Mouse (Mus musculus) urinary bladder, postnatal 10 days (tissue): ENCODE results near the gene Bmp2k.
"Not testable (repeated sequence)": the region's sequence is repeated elsewhere in the genome, so short reads cannot be mapped to it uniquely, and the experiment has no call there.

Source experiments
- DNase-seq: peaks from one replicate; pipeline ENCODE4 v3.0.0; 2022; ENCODE audit warnings: low spot score

Bmp2k gene

DNA sequence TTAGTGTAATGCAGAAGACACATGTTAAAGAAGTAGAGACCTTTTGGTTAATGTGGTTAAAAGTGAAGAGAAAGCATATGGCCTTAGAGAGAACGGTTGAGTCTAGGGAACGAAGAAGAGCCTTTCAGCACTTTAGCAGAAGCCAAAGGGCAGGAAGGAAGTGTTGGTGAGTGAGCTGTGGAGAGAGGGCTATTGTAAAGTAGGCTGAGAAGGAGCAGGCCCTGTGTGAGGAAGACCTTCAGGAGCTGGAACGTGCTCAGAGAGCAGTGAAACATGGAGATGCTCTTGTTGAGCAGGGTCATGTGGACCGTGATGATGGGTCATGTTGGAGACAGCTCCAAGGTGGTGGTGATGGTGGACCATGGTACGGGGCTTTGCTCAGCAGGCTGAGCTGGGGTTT is 4.8 kb downstream of the Bmp2k start:
- DNase-seq, result no peak

DNA sequence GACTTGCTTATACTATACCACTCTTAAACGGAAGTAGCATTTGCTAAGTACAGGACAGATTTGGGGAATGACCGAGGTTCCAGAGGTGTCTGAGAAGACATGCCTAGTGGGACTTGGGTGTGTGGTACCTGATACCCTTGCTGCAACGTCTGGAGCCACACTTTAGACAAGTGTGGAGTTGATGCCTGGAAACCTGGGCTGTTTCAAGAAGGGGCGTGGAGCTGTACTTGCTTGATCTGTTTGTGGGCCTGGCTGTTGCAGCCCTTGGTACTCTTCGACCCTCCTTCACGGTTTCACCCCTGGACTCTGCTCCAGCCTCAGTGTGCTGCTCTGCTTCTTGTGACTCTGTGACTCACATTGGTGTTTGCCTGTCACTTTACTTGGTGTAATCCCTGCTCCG is 5.4 kb downstream of the Bmp2k start:
- DNase-seq, result no peak

DNA sequence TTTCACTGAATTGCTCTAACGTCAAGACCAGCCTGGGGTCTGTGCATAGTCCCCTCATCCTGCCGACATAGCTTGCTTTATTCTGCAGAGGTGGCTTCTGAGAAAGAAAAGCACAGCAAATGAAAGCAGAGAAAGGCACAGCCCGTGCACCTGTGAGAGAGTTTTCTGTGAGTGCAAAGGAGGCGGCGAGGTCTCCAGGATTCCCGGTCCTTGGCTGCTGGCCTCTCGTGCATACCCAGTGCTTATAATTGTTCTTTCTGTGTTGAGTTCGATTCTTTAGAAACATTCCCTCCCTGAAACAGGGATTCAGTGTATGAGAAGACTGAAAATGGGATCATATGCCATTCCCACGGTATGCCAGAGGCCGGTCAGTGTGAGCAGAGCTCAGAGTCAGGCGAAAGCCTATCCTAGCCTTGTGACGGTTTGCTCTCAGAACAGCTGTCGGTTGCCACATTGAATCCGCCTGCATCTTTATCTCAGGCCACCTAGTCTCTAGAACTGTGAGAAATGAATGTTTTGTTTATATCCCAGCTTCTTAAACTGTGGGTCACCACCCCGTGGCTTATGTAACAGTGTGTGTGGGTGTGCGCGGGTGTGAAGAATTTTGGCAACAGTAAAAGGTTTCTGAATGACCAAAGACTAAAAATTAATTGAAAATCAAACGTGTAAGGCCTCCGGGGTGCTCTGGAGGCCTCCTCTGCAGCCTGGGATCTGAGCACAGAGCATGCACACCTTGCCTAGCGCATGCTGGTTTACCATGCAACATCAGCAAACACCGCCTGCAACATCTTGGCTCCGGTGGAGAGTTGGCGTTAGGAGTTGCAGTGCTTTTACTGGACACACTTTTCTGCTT is 6.9 kb downstream of the Bmp2k start:
- no peak for DNase-seq

DNA sequence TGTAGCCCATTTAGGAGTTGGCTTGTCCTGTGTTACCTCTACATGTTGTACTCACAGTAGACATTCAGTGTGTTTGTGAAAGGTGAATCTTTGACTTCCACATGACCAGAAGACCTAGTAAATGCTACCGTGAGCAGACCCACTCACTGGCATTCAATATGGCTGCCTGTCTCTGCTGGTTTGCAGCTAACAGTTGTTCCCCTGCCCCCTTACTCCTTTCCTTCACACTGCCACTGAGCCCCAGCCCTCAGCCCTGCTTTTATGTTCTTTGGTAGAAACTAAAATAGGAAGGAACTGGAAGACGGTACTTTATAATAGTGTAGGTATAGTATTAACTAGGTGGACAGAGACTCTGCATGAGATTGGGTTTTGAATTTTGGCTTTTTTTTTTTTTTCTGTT is 8.4 kb downstream of the Bmp2k start:
- DNase-seq, result no peak

DNA sequence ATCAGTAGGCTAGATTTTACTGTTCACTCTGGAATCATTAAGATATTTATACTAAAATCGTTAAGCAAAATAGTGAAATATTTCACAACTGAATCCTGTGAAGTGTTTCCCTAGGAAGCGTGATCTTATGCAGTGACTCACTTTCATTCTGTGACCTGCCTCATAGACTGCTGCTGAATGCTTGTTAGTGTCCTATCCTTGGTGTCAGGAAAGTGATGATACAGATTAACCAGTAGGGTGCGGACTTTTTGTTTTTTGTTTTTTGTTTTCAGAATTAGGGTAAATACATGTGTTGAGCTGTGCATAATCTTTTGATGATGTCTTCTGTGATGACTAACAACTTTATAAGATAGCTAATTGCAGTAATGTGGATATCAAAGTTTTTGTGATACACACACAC is 9.4 kb downstream of the Bmp2k start:
- no peak for DNase-seq

DNA sequence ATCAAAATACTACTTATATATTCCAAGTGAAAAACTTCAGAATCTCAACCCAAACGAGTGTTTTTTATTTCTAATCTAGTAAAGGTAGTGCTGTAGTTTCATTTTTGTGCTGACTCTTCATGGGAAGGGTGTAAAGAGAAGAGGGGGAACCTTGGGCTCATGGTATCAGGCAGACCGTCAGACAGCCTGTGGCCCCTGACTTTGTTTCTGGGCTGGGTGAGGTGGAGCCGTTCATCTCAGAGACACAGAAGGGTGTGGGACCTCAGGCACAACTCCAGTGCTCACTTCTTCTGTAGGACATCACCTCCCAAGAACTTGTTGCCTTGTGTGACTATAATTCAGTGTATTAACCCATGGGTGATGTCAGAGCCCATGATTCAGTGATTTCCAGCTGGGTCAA is 10.0 kb downstream of the Bmp2k start:
- no peak for DNase-seq

DNA sequence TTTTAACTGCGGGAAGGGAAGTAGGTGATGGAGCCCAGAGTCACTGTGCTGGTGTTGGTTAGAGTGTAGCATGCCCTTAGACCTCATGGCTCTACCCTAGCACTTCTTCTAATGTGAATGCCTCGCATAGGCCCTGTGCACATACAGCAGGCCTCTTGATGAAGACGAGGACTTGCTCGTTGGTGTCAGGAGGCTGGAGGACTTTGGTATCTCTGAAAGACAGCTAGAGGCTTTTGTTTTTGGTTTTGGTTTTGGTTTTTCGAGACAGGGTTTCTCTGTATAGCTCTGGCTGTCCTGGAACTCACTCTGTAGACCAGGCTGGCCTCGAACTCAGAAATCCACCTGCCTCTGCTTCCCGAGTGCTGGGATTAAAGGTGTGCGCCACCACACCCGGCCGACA is 11.7 kb downstream of the Bmp2k start:
- not testable (repeated sequence) for DNase-seq

DNA sequence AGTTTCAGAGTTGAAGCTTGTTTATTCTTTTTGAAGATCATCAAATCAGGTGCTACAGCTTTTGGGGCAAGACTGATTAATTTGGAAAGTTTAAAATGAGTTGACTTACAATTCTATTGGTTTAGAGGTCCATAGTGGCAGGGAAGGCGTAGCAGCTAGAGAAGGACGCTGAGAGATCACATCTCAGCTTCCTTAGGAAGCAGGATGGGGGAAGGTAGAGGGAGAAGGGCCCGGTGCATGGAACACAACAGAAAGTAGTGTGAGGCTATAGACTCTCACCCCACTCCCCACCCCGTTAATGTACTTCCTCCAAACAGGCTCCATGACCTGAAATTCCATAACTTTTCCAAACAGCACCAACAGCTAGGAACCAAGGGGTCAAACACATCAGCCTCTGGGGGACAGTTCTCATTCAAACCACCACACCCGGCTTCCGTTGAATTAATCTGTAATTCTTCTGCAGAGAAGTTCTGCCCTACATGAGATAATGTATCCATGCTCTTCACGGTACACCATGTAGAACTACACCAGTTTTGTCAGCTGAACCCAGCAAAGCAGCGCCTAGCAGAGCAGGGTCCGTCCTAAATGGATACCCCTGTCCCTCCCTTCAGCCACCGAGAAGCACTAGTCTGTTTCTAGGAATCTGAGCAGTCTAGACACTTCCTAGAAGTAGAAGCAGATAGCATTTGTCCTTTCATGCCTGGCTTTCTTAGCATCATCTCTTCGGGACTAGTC is 12.3 kb downstream of the Bmp2k start:
- DNase-seq, result no peak

DNA sequence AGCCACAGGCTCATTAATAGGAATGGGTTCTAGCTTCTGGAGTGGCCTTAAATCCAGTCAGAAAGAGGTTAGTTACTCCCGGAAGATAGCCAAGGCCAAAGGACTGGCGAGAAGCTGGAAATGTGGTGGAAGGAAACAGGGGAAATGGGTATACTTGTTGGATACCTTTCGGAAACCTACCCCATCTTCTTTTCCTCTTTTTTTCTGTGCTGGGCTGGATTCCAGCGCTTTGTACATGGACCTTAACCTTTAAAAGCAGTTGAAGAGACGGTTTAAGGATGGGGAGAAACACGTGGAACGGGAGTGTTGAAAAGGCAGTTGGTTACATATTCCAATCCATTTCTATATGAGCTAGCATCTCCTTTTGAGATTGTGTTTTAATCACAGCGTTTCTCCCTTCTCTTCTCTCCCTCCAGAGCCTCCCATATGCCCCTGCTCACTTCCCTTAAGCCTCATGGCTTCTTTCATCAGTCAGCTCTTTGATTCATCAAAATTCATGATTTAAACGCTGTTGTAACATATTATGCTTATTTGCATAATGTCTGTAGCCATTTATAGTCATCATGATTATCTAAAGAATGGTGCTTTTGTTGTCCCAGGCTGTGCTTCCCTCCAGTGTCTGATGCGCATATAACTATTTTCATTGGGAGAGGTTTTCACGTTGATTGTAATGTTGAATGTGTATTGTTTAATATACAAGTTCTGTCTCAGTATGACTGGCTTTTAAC is 18.5 kb downstream of the Bmp2k start:
- no peak for DNase-seq

DNA sequence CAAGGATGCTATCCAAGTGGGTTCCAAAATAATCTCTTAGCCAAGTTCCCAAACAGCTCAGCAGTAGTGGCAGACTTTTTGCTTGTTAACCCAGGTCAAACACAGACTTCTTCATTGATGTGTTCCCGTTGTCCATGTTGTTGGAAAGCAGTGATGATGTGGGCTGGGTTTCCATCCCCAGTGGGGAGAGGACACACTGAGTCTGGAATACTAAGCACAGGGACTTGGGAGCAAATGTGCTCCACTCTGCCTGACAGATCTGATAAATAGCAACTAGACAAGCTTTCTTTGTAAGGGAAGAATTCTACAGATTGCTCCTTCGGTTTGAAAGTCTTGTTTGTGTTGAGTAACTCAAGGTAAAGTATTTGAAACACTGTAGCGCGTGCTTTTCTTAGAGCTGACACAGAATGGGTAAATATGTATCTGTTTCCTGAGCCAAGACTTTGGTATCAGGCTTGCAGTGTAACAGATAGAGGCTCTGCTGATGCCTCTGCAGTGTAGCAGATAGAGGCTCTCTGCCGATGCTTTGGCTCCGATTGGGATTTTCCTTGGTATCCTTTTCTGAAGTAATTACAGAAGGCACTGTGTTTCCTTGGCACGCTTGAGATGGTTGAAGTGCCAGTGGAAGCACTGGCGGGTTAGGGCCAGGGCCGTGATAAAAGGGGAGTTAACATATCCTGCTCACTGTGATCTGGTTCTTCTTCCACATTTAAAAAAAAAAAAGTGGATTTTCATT is 19.5 kb downstream of the Bmp2k start:
- DNase-seq, result no peak

DNA sequence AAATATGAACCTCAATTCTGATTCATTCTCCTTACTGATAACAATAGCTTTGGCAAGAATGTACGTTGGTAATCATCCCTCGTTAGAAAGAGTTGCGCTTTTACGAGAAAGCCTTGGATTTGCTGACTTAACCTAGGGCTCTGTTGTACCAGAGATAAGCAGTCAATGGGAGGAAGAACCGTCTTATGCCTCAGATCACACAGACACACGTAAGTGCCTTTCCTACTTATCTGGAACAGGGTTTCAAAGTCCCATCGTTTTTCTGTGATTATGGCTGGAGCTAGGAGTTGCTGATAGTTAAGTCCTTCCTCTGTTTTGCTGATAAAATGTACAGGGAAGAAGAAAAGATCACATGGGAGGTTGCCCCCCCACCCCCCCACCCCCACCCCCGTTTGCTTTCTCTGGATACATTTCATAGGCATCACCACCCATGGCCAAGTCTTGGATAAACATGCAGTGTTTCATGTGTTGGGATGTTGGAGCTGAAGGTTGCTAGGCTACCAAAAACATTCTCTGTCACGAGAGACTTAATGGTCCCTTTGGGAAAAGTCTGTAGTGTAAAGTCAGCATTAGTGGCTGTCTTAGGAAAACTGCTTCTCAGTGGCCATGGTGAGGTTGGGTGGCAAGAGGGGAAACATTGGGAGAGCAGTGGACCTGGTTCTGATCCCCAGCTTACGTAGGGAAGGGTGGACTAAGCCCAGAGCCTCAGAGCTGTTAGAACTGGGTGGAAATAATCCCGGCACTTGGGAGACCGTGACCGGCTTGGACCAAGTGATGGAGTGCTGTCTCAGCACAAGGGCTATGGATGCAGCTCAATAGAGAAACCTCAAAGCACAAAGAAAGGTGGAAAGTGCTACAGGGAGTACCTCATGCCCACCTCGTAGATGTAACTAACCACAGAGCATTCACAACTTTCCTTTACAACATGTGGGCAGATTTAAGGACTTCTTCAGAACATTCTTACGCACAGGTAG is 25.1 kb downstream of the Bmp2k start:
- DNase-seq, result no peak

DNA sequence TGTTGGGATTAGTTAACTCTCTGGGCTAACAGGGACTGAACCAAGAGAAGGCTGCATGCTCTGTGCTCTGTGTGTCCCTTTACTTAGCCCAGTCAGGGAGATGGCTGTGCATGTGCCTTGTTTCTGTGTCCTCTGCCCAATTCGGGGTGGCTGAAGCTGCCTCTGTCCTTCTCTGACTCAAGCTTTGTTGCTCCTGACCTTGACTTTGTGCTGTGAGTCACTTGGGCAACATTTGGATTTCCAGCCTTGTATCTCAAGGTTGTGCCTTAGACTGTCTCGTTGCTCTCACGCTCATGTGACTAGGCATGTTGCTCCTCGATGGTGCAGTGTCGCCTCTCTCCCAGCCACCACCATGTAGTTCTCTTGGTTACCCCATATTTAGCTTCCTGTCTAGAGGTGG is 27.3 kb downstream of the Bmp2k start:
- DNase-seq, result no peak

DNA sequence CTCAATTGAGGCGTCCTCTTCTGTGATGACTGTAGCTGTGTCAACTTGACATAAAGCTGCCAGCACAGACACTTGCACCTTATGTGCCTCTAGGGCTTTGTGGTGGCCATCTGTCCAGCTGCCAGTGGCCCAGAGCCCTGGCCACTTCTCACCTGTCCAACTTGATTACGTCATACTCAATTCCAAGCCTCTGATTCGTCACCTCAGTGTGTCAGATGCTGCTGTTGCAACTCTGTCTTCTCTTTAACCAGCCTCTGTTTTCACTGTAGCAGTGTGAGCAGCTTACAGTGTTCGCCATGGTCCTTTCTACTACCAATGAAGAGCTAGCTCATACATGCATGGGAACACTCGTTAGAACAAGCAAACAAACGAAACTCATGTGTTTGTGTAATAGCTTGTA is 28.2 kb downstream of the Bmp2k start:
- DNase-seq, result no peak

DNA sequence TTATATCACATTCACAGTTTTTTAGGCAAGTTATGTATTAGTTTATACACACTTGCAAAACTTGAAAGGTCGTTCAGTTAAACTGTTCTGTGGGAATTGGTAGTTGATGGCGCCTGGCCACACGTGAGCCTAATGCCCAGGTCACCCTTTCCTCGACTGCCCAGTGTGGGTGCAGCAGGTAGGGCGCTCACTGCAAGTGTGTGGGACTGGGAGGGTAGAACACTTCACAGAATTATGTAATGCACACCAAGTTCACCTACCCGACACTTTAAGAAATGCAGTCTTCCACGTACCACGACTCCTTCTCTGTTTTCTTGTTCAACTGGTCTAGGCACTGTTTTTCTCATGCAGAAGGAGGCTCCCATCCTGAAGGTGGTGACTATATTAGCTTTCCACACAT is 30.5 kb downstream of the Bmp2k start:
- no peak for DNase-seq

DNA sequence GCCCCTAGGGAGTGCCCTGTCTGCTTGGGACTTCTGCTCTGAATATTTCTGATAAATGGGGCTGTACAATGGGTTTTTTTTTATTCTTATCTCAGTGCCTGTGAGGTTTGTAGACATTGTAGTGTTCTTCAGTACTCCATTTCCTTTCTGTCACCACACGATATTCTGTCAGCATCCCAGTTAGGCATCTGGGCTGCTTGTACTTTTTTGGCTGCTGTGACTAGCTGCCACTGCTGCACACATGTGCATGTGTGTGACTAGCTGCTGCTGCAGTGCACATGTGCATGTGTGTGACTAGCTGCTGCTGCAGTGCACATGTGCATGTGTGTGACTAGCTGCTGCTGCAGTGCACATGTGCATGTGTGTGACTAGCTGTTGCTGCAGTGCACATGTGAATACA is 31.4 kb downstream of the Bmp2k start:
- DNase-seq, result not testable (repeated sequence)

DNA sequence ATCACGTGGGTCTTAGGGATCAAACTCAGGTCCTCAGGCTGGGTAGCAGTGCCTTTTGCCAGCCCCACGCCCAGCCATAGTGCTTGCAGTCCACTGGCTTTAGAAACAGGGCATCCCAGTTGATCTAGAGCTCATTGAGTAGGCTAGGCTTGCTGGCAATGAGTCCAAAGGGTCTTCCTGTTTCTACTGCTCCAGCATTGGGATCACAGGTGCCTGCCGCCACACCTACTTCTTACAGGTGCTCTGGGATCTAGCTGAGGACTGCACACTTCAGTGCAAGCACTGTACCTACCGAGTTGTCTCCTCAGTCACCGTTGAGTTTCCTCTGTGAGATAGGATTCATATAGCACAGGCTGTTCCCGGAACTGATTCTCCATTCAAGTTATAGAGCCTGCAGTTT is 34.3 kb downstream of the Bmp2k start:
- no peak for DNase-seq

DNA sequence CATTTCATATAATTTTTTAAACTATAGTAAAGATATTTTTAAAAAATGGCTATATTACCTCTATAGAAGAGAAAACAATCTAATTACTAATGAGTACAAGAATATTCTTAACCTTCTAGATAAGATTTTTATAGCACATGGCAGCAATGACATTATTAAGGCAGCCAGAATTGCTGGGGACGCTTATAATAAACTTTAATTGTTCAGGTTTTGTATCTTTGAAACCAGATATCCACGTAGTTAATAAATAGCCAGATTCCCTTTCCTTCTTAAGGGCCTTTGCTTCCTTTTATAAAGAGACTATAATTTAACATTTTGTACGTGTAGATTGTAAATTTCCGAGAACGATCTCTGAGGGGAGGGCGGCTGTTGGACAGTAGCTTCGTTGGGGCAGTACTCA is 47.8 kb downstream of the Bmp2k start:
- no peak for DNase-seq

DNA sequence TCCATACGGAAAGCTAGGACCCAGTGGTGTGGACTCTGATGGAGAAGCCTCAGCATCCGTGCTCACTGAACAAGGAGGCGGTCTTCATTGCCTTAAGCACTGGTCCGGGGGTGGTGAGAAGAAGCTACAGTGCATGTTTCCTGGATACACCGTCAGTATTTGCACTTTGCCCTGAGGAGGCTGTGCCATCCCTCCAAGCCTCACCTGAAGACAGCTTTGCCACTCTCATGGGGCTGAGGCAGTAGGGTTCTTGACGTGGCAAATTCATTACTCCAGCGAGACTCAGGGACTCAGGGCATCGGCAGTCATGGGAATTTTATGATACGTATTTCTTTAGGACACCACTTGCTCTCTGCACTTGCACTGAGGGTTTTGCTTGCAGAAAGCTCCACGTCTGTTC is 49.2 kb downstream of the Bmp2k start:
- DNase-seq, result no peak

DNA sequence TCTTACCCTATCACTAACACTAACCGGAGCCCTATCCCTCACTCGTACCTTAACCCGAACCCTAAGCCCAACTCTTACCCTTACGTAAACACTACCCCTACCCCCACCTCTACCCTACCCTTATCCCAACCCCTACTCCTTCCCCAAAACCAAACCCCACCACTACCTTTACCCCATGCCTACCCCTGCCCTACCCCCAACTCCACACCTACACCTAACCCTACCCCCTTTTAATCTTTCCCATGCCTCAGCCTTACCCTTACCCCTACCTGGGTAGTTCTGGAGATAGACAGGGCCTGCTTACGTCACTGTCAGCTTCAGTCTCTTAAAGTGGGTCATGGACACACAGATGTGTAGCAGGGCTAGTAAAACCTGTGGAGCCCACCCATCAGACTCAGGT is 51.4 kb downstream of the Bmp2k start:
- DNase-seq, result no peak

DNA sequence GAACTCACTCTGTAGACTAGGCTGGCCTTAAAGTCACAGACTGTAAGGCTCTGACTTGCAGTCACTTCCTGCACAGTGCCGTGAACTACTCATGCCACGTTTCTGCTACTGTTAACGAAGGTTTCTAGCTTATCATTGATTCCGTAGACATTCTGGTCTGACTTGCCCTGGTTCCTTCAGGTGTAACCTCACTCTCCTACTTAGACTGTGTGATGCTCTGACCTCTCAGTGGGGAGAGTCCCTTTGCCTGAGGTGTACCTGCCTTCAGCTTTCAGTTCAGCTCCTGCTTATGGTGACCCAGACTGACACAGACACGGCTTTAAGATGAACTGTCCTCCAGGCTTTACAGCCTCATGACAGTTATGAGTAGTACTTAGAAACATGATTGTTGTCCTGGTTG is 56.7 kb downstream of the Bmp2k start:
- DNase-seq, result no peak

DNA sequence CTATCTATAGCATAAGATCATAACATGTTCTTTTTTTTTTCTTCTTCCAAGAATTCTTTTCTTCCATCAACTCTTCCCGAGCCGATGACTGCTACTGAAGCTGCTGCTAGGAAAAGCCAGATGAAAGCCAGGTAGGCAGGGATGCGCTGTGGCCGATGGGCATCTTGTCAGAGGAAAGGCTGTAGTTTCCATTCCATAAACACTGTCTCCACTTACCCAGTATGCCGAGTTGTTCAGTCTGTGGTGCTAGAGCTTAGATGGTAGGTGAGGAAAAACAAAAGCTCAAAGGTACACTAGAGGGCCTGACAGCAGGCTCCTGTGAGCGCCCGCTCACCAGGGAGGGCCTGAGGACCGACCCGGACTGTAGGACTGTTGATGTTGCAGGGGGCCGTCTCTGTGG is 57.3 kb downstream of the Bmp2k start:
- DNase-seq, result no peak
